Mouse (Mus musculus): ENCODE data around the gene Clmn. TPM values are rescaled to one million over a fixed set of nuclear protein-coding genes. Genes with fewer than 3 reads are reported as not detected.

Clmn gene
- 1.0 TPM for polyA plus RNA-seq (2014; fragmentation: Illumina TruSeq; extraction: RNeasy Lipid Tissue Mini Kit (QIAGEN cat#74804); ENCODE audit: low read depth, low replicate concordance)

DNA sequence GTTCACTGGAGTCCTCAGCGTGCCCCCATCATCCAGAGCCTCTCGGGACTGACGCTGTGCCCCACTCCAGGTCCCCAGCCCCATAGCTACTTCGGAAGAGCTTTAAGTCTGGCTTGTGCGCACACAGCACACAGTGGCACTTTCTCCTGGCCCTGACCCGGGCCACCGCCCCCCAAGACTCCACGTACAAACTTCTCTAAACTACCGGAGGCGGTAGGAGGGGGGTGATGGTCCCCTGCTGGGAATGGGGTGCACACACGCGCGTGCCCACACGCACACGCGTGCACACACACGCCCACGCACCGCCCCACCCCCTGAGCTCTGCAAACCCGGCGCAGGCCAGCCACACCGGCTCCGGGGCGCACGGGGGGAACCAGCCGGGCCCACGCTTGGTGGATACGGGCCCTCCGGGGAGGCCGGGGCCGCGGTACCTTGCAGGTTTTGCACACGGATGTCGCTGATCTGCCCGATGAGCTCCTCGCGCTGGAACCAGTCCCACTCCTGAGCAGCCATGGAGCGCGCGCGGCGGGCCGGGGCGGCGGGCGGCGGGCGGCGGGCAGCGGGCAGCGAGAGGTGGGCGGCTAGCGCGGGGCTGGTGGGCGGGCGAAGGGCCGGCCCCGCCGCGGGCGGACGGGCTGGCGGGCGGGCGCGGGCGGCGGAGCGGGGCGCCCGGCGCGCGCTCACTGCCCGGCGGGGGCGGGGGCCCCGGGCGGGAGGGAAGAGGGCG, at the start of gene Clmn:
Gene Clmn, minus strand, starts transcription at position 638 of the 727 bp plus-strand sequence.

DNA sequence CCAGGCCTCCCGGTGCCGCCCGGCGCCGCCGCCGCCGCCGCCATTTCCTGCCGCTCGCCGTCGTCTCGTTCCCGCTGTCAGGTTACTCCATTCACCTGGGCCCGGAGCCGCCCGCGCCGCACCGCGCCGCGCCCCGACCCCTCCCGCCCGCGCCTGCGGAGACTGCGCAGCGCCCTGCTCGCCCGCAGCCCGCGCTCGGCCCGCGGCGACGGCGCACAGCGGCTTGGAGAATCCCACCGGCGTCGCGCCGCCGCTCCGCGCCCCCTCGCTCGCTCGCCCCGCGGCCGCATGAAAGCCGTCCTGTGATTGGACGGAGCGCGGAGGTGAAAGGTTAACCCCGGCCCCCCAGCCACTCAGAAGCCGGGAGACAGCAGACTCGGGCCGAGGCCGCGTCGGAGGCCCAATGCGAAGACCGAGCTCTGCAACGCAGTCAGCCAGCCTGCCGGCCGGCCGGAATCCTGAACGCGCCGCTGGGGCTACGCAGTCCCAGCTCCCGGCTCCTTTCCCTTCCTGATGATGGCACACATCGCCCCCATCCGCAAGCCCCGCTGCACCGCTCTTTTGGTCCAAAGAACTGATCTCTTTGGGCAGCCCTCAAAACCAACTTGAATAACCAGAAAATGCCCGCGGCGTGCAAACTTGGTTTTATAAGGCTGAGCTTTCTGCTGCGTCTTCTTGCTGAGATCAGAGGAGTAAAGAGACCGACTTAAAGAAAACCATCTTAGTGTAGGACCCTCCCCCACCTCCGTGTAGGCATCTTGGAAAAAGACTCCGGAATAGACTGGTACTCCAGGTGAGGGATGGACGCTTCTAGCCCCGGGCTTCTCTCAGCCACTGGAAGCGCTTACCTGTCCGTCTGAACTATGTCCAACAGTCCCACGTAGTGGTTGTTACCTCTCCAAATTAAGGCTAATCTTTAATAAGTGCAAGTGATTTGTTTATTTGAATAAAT, 112.8 kb downstream of the Clmn start, which contains the start of gene Dicer1:
Gene Dicer1, minus strand, starts transcription at position 139 of the 952 bp plus-strand sequence.

Other genes with a start within 250 kb of the Clmn start
- 14.1 TPM for gene Dicer1, start 113.1 kb downstream of the Clmn start, polyA plus RNA-seq (2014; fragmentation: Illumina TruSeq; extraction: RNeasy Lipid Tissue Mini Kit (QIAGEN cat#74804); ENCODE audit: low read depth, low replicate concordance)
- gene Syne3, start 144.7 kb upstream of the Clmn start, polyA plus RNA-seq (2014; fragmentation: Illumina TruSeq; extraction: RNeasy Lipid Tissue Mini Kit (QIAGEN cat#74804); ENCODE audit: low read depth, low replicate concordance): 3.1 TPM
- gene Glrx5, start 167.6 kb upstream of the Clmn start, polyA plus RNA-seq (2014; fragmentation: Illumina TruSeq; extraction: RNeasy Lipid Tissue Mini Kit (QIAGEN cat#74804); ENCODE audit: low read depth, low replicate concordance): 55.6 TPM